Mouse (Mus musculus) embryonic facial prominence, embryonic 14.5 days (tissue): ENCODE results near the gene Baiap2l1. TPM values are rescaled to one million over a fixed set of nuclear protein-coding genes. Genes with fewer than 3 reads are reported as not detected.

Experiments used
- ATAC-seq: fragments of 200-750 bp; cut with Nextera tagmentation; 2 replicates; pipeline ENCODE4 v1.8.0; 2017; ENCODE audit warnings: low read depth, moderate number of reproducible peaks, moderate TSS enrichment
- DNase-seq: peaks from one replicate; pipeline ENCODE4 v3.0.0-alpha.2; 2015; ENCODE audit warnings: low spot score
- H3K27ac ChIP-seq: fragments of 300-500 bp; sonication (generic); replicated peaks from 2 replicates; pipeline ENCODE4 v1.5.1; 2014; ENCODE audit warnings: low read depth, mild to moderate bottlenecking, low read length, moderate library complexity
- H3K27me3 ChIP-seq: fragments of 300-500 bp; sonication (generic); replicated peaks from 2 replicates; pipeline ENCODE4 v1.6.1; 2014; ENCODE audit warnings: low read length; ENCODE audit not compliant: control insufficient read depth, insufficient read depth
- H3K36me3 ChIP-seq: fragments of 300-500 bp; sonication (generic); 2 replicates; pipeline ENCODE4 v1.6.1; 2014; ENCODE audit warnings: low read length, mixed read lengths; ENCODE audit not compliant: control insufficient read depth, insufficient read depth
- H3K4me1 ChIP-seq: fragments of 300-500 bp; sonication (generic); 2 replicates; pipeline ENCODE4 v1.6.1; 2014; ENCODE audit warnings: antibody characterized with exemption, low read length; ENCODE audit not compliant: control insufficient read depth, insufficient read depth
- H3K4me2 ChIP-seq: fragments of 300-500 bp; sonication (generic); 2 replicates; pipeline ENCODE4 v1.6.1; 2014; ENCODE audit warnings: low read depth, mild to moderate bottlenecking, low read length, moderate library complexity, mixed read lengths
- H3K4me3 ChIP-seq: fragments of 300-500 bp; sonication (generic); 2 replicates; pipeline ENCODE4 v1.5.1; 2014; ENCODE audit warnings: low read depth, mild to moderate bottlenecking, low read length
- H3K9ac ChIP-seq: fragments of 300-500 bp; sonication (generic); 2 replicates; pipeline ENCODE4 v1.6.1; 2014; ENCODE audit warnings: low read depth, mild to moderate bottlenecking, low read length, moderate library complexity, mixed read lengths
- H3K9me3 ChIP-seq: fragments of 300-500 bp; sonication (generic); 2 replicates; pipeline ENCODE4 v1.6.1; 2016; ENCODE audit warnings: low read length; ENCODE audit not compliant: control insufficient read depth
- WGBS: fragments of 180-500 bp; shearing (Covaris S2); extraction: QIAGEN DNeasy Blood & Tissue Kit; methylation state at CpG from one replicate; pipeline ENCODE4 v1.1.7; 2014; 5-methylcytosine and 5-hydroxymethylcytosine counted together
- polyA plus RNA-seq: library from polyadenylated mRNA; unstranded; fragments of >200 nt; fragmentation: Nextera tagmentation; extraction: Ambion mirVana; gene quantifications from 2 replicates; pipeline ENCODE4 v1.2.1, GENCODE M21; 2014

Gene Baiap2l1
- polyA plus RNA-seq, 1 experiment from 2014 or later, result 10.8 TPM

- H3K4me1 ChIP-seq, result no peaks in the 10 kb centered on the region
- H3K36me3 ChIP-seq, result peaks cover 13% of the 10 kb centered on the region
- no peak overlapping the region for H3K9ac ChIP-seq
- WGBS, result 70% methylated on average over 6 of the region's 6 CpGs
- no peak overlapping the region for H3K4me2 ChIP-seq
- H3K27ac ChIP-seq, result no peak overlapping the region
- ATAC-seq (no peak), DNase-seq (no peak)
- no peaks in the 10 kb centered on the region for H3K9me3 ChIP-seq
- H3K4me3 ChIP-seq, result no peak overlapping the region
- no peaks in the 10 kb centered on the region for H3K27me3 ChIP-seq
Measured at GRCm38 (mm10) chr5:144274904-144275303, 83.0 kb downstream of the Baiap2l1 start.

GRCm38 (mm10) chr5:144271772-144272171, 86.1 kb downstream of the Baiap2l1 start:
- Histone ChIP-seq H3K9ac (no peak overlapping the region), H3K9me3 (no peaks in the 10 kb centered on the region), H3K4me1 (no peaks in the 10 kb centered on the region), H3K27me3 (no peaks in the 10 kb centered on the region), H3K27ac (no peak overlapping the region), H3K4me3 (no peak overlapping the region), H3K36me3 (peaks cover 12% of the 10 kb centered on the region; the same call in 1 of the 2 replicates), H3K4me2 (no peak overlapping the region)
- DNase-seq, result no peak
- WGBS, result 60% methylated on average over 5 of the region's 5 CpGs
- no peak for ATAC-seq

GRCm38 (mm10) chr5:144271118-144271517, 86.8 kb downstream of the Baiap2l1 start:
- ATAC-seq, result no peak
- Histone ChIP-seq H3K27ac (no peak overlapping the region), H3K27me3 (no peaks in the 10 kb centered on the region), H3K9ac (no peak overlapping the region), H3K9me3 (no peaks in the 10 kb centered on the region), H3K4me3 (no peak overlapping the region), H3K36me3 (peaks cover 18% of the 10 kb centered on the region), H3K4me2 (no peak overlapping the region), H3K4me1 (no peaks in the 10 kb centered on the region)
- 71% methylated on average over 3 of the region's 3 CpGs for WGBS
- DNase-seq, result no peak

GRCm38 (mm10) chr5:144270420-144270819, 87.5 kb downstream of the Baiap2l1 start:
- ATAC-seq (no peak), DNase-seq (no peak)
- no peak overlapping the region for H3K9ac ChIP-seq
- no peak overlapping the region for H3K4me3 ChIP-seq
- H3K4me2 ChIP-seq, result no peak overlapping the region
- H3K4me1 ChIP-seq, result no peaks in the 10 kb centered on the region
- H3K27ac ChIP-seq, result no peak overlapping the region
- no peaks in the 10 kb centered on the region for H3K9me3 ChIP-seq
- H3K27me3 ChIP-seq, result no peaks in the 10 kb centered on the region
- 96% methylated on average over 8 of the region's 8 CpGs for WGBS
- peaks cover 19% of the 10 kb centered on the region for H3K36me3 ChIP-seq

GRCm38 (mm10) chr5:144269926-144270325, 88.0 kb downstream of the Baiap2l1 start:
- Histone ChIP-seq H3K27ac (no peak overlapping the region), H3K9me3 (no peaks in the 10 kb centered on the region), H3K36me3 (peaks cover 23% of the 10 kb centered on the region), H3K4me1 (no peaks in the 10 kb centered on the region), H3K9ac (no peak overlapping the region), H3K27me3 (no peaks in the 10 kb centered on the region), H3K4me3 (no peak overlapping the region), H3K4me2 (no peak overlapping the region)
- WGBS, result 92% methylated on average over 7 of the region's 7 CpGs
- DNase-seq, result no peak
- ATAC-seq, result no peak

- WGBS, result 86% methylated on average over 8 of the region's 8 CpGs
- H3K27ac ChIP-seq, result no peak overlapping the region
- DNase-seq, result no peak
Measured at GRCm38 (mm10) chr5:144267535-144268241, 90.2 kb downstream of the Baiap2l1 start.

GRCm38 (mm10) chr5:144263496-144263895, 94.4 kb downstream of the Baiap2l1 start:
- no peak for DNase-seq
- WGBS, result 82% methylated on average over 13 of the region's 13 CpGs
- no peak for ATAC-seq
- Histone ChIP-seq H3K4me3 (no peak overlapping the region), H3K36me3 (peaks cover 59% of the 10 kb centered on the region), H3K9ac (no peak overlapping the region), H3K9me3 (no peaks in the 10 kb centered on the region), H3K4me2 (no peak overlapping the region), H3K27me3 (no peaks in the 10 kb centered on the region), H3K4me1 (peaks cover 18% of the 10 kb centered on the region), H3K27ac (no peak overlapping the region)

More at GRCm38 (mm10) chr5:144267535-144268241, 90.2 kb downstream of the Baiap2l1 start:
- H3K4me1 ChIP-seq, result peaks cover 4% of the 10 kb centered on the region; the same call in 1 of the 2 replicates
- no peaks in the 10 kb centered on the region for H3K9me3 ChIP-seq
- no peak overlapping the region for H3K4me2 ChIP-seq
- no peak overlapping the region for H3K9ac ChIP-seq
- H3K36me3 ChIP-seq, result peaks cover 39% of the 10 kb centered on the region
- H3K27me3 ChIP-seq, result no peaks in the 10 kb centered on the region
- no peak overlapping the region for H3K4me3 ChIP-seq
- ATAC-seq, result no peak

GRCm38 (mm10) chr5:144263082-144263481, 94.8 kb downstream of the Baiap2l1 start:
- no peak overlapping the region for H3K9ac ChIP-seq
- no peak overlapping the region for H3K27ac ChIP-seq
- H3K27me3 ChIP-seq, result no peaks in the 10 kb centered on the region
- H3K4me2 ChIP-seq, result no peak overlapping the region
- 67% methylated on average over 9 of the region's 9 CpGs for WGBS
- H3K9me3 ChIP-seq, result no peaks in the 10 kb centered on the region
- H3K4me1 ChIP-seq, result peaks cover 22% of the 10 kb centered on the region
- no peak for DNase-seq
- peaks cover 63% of the 10 kb centered on the region for H3K36me3 ChIP-seq
- ATAC-seq, result no peak
- H3K4me3 ChIP-seq, result no peak overlapping the region

- Histone ChIP-seq H3K36me3 (peaks cover 51% of the 10 kb centered on the region), H3K27ac (no peak overlapping the region), H3K4me1 (peaks cover 34% of the 10 kb centered on the region), H3K27me3 (no peaks in the 10 kb centered on the region), H3K4me3 (no peak overlapping the region), H3K9ac (no peak overlapping the region), H3K9me3 (no peaks in the 10 kb centered on the region), H3K4me2 (no peak overlapping the region)
- ATAC-seq, result no peak
- 78% methylated on average over 5 of the region's 5 CpGs for WGBS
- DNase-seq, result no peak
Measured at GRCm38 (mm10) chr5:144261829-144262228, 96.1 kb downstream of the Baiap2l1 start.
